Mouse (Mus musculus) spleen, embryonic (tissue): ENCODE data around the gene Pex13.
"Not testable (repeated sequence)": the region's sequence is repeated elsewhere in the genome, so short reads cannot be mapped to it uniquely, and the experiment has no call there.

Experiments used
- CTCF ChIA-PET: fragments of 350-600 bp; sonication (Branson Sonifier 250); formaldehyde crosslinking; loops from one replicate; lab custom pipeline; 2022; lab: Charles Lee

Pex13 gene

DNA sequence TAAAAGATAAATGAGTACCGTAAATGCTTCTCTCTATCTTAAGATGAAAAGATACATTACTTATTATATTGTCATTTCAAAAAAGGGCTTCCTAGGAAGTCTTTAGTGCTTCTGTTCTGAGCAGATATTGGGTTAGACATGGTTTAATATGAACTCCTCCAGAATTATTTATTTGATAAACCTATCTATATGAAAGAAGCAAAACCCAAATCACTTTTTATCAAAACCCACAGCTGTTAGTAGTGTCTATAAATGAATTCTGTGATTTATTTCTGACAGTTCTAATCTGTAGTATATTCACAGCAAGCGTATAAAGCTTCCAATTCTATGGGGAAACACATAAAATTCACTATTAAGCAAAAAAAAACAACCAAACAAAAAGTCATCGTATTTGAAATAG lies 17.9 kb downstream of the Pex13 start:
- CTCF ChIA-PET: no interaction called here

DNA sequence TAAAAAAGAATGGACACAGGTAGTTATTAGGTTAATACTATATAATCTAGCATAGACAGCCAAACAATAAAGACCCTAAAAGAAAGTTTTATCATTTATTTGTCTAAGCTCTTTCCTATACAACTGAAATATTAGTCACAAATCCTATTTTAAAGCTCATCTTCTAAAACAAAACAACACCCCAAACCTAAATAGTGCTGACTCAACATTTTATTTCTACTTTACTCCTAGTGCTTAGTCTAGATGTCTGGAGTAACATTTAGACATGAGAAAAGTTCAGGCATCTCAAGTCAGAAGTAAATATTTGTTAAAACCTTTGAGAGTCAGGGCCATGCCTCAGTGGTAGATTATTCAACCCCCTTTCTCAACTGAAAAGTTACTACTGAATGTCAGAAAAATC lies 18.3 kb downstream of the Pex13 start:
- CTCF ChIA-PET: interaction anchor here (0.6 kb wide), 1 partner anchor 166 kb away, joined by 3 read pairs; no protein-coding TSS in a partner anchor

DNA sequence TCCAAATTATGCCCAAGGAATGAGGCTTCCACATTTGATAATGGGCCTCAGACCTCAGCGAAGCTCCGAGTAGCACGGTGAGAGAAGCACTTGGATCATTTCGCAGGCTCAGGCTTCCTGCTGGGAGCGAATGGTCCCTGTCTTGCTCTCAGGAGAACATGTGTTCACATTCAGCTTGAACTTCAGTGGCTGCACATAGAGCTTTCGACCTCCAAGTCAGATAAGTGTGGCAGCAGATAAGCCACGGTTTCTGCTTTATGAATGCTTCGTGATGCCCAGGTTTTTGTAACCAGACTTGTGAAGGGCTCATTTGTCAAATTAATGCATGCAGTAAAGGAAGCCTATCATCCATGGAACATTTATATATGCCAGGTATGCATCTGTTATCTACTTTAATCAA lies 31.2 kb downstream of the Pex13 start:
- CTCF ChIA-PET: no interaction called here

- CTCF ChIA-PET: interaction anchor here (0.7 kb wide), 1 partner anchor 17 kb away, joined by 4 read pairs; no protein-coding TSS in a partner anchor
These were observed 31.9 kb downstream of the Pex13 start for GRCm38 (mm10) chr11:23633879-23634215.

GRCm38 (mm10) chr11:23632945-23633878 lies 32.5 kb downstream of the Pex13 start, which contains the start of gene 0610010F05Rik:
0610010F05Rik (minus strand) TSS chr11:23633639.
- CTCF ChIA-PET: interaction anchor here (0.7 kb wide), 1 partner anchor 18 kb away, joined by 4 read pairs; no protein-coding TSS in a partner anchor

DNA sequence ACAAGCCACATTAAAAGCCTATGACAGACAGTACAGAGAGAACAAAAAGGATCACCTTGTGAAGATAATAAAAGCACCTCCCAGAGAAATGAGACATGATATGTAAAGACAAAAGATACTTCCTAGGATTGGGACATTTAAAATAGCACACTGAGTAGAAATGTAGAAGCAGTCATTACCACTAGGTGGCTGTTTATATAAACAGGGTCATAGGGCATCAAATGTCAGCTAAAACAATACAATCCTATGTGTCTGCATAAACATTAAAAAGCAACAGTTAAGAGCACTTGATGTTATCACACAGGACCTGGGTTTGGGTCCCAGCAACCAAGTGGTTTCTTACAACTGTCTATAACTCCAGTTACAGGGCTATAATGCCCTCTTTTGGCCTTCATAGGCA lies 35.1 kb downstream of the Pex13 start:
- CTCF ChIA-PET: interaction anchor here (0.7 kb wide), 1 partner anchor 132 kb away, joined by 3 read pairs; no protein-coding TSS in a partner anchor

- CTCF ChIA-PET: no interaction called here
These were observed 46.8 kb downstream of the Pex13 start for GRCm38 (mm10) chr11:23618995-23619394.

- CTCF ChIA-PET: no interaction called here
These were observed 51.2 kb downstream of the Pex13 start for GRCm38 (mm10) chr11:23614546-23614945.

DNA sequence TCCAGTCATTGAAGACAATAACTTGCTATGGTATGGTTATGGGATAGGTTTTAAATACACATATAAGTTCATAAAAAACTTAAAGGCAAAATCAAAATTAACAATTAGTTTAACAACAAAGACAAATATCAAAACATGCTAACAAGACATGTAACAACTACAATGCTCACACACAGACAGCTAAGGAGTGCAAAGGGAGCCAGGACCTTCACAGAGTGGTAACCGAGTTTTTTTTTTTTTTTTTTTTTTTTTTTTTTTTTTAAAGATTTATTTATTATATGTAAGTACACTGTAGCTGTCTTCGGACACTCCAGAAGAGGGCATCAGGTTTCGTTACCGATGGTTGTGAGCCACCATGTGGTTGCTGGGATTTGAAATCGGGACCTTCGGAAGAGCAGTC lies 58.5 kb downstream of the Pex13 start:
- CTCF ChIA-PET: not testable (repeated sequence)
